Mouse (Mus musculus): ENCODE data around the gene Abl2.

- no peak for TF ChIP-seq POLR2A (IDR thresholded peaks at IDR 0.05; ENCODE audit: borderline replicate concordance, control insufficient read depth, low read depth, low read length)
- no peak for TF ChIP-seq CTCF (IDR thresholded peaks at IDR 0.05; ENCODE audit: control insufficient read depth, insufficient read depth, low read length)
These were observed 127.6 kb downstream of the Abl2 start for GRCm38 (mm10) chr1:156686025-156686661.

Data from bone marrow, adult 2 months (tissue).